ENCODE assay signal across 9 mouse cellular contexts in genomic region chr9:40330609-40331382, GRCm38 (mm10).
DNase-seq lines count a peak whose midpoint lies in the region; ATAC-seq lines count a peak whose summit lies in the region.
"Had no signal": no experiment of that assay in that cellular context is flagged by ENCODE, and none has a peak within 500 bp of the region (broad histone marks: within the 10 kb centered on the region; RNA-seq: fewer than 3 reads in every experiment).

No protein-coding gene starts in this region.

- 56% methylated on average over 18 of the region's 19 CpGs for WGBS in hindbrain, embryonic 11.5 days

- no peak overlapping the region for H3K4me3 ChIP-seq in hindbrain, embryonic 11.5 days (ENCODE audit: low read depth, low read length)
- H3K4me3 ChIP-seq: megakaryocyte, embryonic 14.5 days had no signal

- no peak overlapping the region for H3K27ac ChIP-seq in hindbrain, embryonic 11.5 days (ENCODE audit: low read depth, low read length)

- H3K9ac ChIP-seq in hindbrain, embryonic 11.5 days (ENCODE audit: low read depth, low read length): no peak overlapping the region

- H3K9me3 ChIP-seq in hindbrain, embryonic 11.5 days (ENCODE audit: control insufficient read depth, low read length): no peaks in the 10 kb centered on the region
- H3K9me3 ChIP-seq: megakaryocyte, embryonic 14.5 days had no signal

- no peaks in the 10 kb centered on the region for H3K36me3 ChIP-seq in hindbrain, embryonic 11.5 days (ENCODE audit: control insufficient read depth, insufficient read depth, low read length)

- DNase-seq in Muller cell, postnatal 12 days (ENCODE audit: inconsistent ontology term): peak; percentile 75
- peak; percentile 97 to 98 for DNase-seq in cerebellum, postnatal 10 days
- peak; percentile 68 to 84 for DNase-seq in frontal cortex, postnatal 10 days (ENCODE audit: low spot score in 2 of 2)
- DNase-seq in hindbrain, embryonic 11.5 days (ENCODE audit: low spot score): peak; percentile 91
- peak; percentile 86 to 87 for DNase-seq in layer of hippocampus, postnatal 14 days (ENCODE audit: low spot score in 2 of 2)
- DNase-seq in lung, postnatal 10 days: peak; percentile 93
- peak; percentile 91 for DNase-seq in ovary, postnatal 36 days (ENCODE audit: low spot score)
- DNase-seq in thymus, postnatal 14 days: peak; percentile 81

- no peak overlapping the region for H3K4me2 ChIP-seq in hindbrain, embryonic 11.5 days (replicated peaks; ENCODE audit: low read depth, low read length)

- H3K4me1 ChIP-seq in hindbrain, embryonic 11.5 days (replicated peaks; ENCODE audit: control insufficient read depth, insufficient read depth, low read length): no peaks in the 10 kb centered on the region

- H3K27me3 ChIP-seq in hindbrain, embryonic 11.5 days (ENCODE audit: control insufficient read depth, insufficient read depth, low read length): no peaks in the 10 kb centered on the region
- H3K27me3 ChIP-seq: megakaryocyte, embryonic 14.5 days had no signal

- ATAC-seq in hindbrain, embryonic 11.5 days (ENCODE audit: low FRiP score): peak; percentile 84
